Mouse (Mus musculus) ES-E14 (cell line): Measurements from ENCODE around the gene Schip1. TPM values are rescaled to one million over a fixed set of nuclear protein-coding genes. Genes with fewer than 3 reads are reported as not detected.

Source experiments
- DNase-seq: peaks from one replicate; pipeline ENCODE4 v3.0.0-alpha.2; 2013; ENCODE audit warnings: low read depth, low spot score
- H3K27ac ChIP-seq: 2 replicates; pipeline ENCODE4 v1.5.1; 2012; ENCODE audit warnings: low read depth, mild to moderate bottlenecking, low read length, moderate library complexity, mixed read lengths; ENCODE audit not compliant: poor library complexity, insufficient read depth, severe bottlenecking
- H3K36me3 ChIP-seq: 2 replicates; pipeline ENCODE4 v1.6.1; 2012; ENCODE audit warnings: mild to moderate bottlenecking, low read length, moderate library complexity, mixed read lengths; ENCODE audit not compliant: control insufficient read depth, poor library complexity, insufficient read depth, severe bottlenecking
- H3K4me1 ChIP-seq, 2 experiments: fragments of 150-350 bp in 1 of 2; sonication (generic) in 1 of 2; 2 replicates each; pipeline ENCODE4 v1.6.1; 2012; ENCODE audit warnings: low read length in 2 of 2, mild to moderate bottlenecking in 1 of 2, mixed read lengths in 1 of 2; ENCODE audit not compliant: control insufficient read depth in 2 of 2, insufficient read depth in 2 of 2, poor library complexity in 1 of 2
- H3K4me3 ChIP-seq, 2 experiments: fragments of 150-350 bp in 1 of 2; sonication (generic) in 1 of 2; 2 replicates each; pipeline ENCODE4 v1.5.1; 2012; ENCODE audit warnings: low read length in 2 of 2, low read depth in 1 of 2, mild to moderate bottlenecking in 1 of 2, mixed read lengths in 1 of 2; ENCODE audit not compliant: insufficient read depth in 1 of 2, poor library complexity in 1 of 2, severe bottlenecking in 1 of 2
- H3K9ac ChIP-seq: 2 replicates; pipeline ENCODE4 v1.6.1; 2012; ENCODE audit warnings: low read depth, mild to moderate bottlenecking, low read length, mixed read lengths; ENCODE audit not compliant: poor library complexity, insufficient read depth, severe bottlenecking
- H3K9me3 ChIP-seq: fragments of 150-350 bp; sonication (generic); 2 replicates; pipeline ENCODE4 v1.6.1; 2012; ENCODE audit warnings: low read depth, mild to moderate bottlenecking, low read length; ENCODE audit not compliant: control insufficient read depth, insufficient read depth
- CHD2 ChIP-seq: IDR thresholded peaks from 2 replicates; pipeline ENCODE4 v1.6.1; 2014; ENCODE audit warnings: mild to moderate bottlenecking, low read depth, low read length, inconsistent platforms
- HCFC1 ChIP-seq: IDR thresholded peaks from 2 replicates; pipeline ENCODE4 v1.6.1; 2012; ENCODE audit warnings: low read length, inconsistent platforms, borderline replicate concordance; ENCODE audit not compliant: insufficient read depth
- MAFK ChIP-seq: IDR thresholded peaks from 2 replicates; pipeline ENCODE4 v1.6.1; 2014; ENCODE audit warnings: mild to moderate bottlenecking, low read depth, low read length, inconsistent platforms; ENCODE audit not compliant: insufficient read depth
- ZC3H11A ChIP-seq: IDR thresholded peaks from 2 replicates; pipeline ENCODE4 v1.6.1; 2012; ENCODE audit warnings: low read depth, mild to moderate bottlenecking, inconsistent platforms, low read length, borderline replicate concordance
- ZNF384 ChIP-seq: IDR thresholded peaks from 2 replicates; pipeline ENCODE4 v1.6.1; 2012; ENCODE audit warnings: low read depth, low read length, inconsistent platforms
- in situ Hi-C, 2 experiments: fragments of 600-800 bp; cut with MboI; formaldehyde crosslinking; loops; one replicate each; pipeline ENCODE4 v1.15.1; 2025; ENCODE audit warnings: low sequenced_read_pairs in 2 of 2, inconsistent platforms in 1 of 2; ENCODE audit not compliant: unreplicated experiment in 2 of 2
- total RNA-seq: library from RNA; depleted of rRNA; stranded (reverse); fragments of 300-350 nt; gene quantifications from 2 replicates; pipeline ENCODE4 v1.2.3, GENCODE M21; 2012

The Schip1 gene
- total RNA-seq, 1 experiment, result 38.3 TPM

DNA sequence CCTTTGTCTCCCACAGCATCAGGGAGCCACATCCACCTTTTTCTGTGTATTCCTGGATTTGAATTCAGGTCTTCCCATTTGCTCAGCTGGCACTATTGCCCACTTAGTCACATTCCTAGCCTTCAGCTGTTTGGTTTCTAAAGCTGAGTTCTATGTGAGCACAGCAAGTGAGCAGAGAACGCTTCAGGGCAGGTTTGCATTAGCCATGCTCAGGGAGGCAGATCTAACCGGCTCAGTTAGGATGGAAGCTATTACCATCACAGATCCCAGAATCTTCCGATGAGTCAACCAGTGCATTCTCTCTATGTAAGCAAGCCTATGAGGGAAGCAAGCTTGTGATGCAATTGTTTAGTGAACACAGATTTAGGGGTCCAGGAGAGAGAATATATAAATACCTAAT, 320.9 kb downstream of the Schip1 start:
- H3K36me3 ChIP-seq, result no peaks in the 10 kb centered on the region
- DNase-seq, result no peak
- H3K4me3 ChIP-seq, result no peak overlapping the region
- H3K9ac ChIP-seq, result no peak overlapping the region
- H3K9me3 ChIP-seq, result no peaks in the 10 kb centered on the region
- in situ Hi-C loops, result no loop called here
- H3K27ac ChIP-seq, result no peak overlapping the region
- TF ChIP-seq ZC3H11A, result no peak
- TF ChIP-seq CHD2, result no peak
- TF ChIP-seq HCFC1, result no peak
- no peak for TF ChIP-seq MAFK
- no peak for TF ChIP-seq ZNF384
- H3K4me1 ChIP-seq, result no peaks in the 10 kb centered on the region

DNA sequence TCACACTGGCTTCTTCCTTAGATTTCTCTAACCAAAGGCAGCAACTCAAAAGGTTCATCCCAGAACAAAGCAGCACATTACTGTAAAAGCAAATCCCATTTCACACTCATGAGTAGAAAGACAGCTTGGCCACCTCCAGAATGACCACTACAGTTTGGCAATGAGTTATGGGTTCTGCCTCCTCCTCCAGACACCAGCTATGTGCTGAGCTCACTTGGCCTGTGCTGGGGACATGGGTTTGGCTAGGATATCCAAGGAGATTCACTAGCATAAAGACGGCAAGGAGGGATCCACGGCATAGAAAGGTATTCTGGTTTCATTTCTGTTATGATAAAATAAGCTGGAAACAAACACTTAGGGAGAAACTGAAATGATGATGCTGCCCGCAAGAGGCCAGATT, 323.4 kb downstream of the Schip1 start:
- H3K9me3 ChIP-seq, result no peaks in the 10 kb centered on the region
- no peaks in the 10 kb centered on the region for H3K36me3 ChIP-seq
- no peak overlapping the region for H3K27ac ChIP-seq
- TF ChIP-seq ZC3H11A (no peak), CHD2 (no peak), ZNF384 (no peak), HCFC1 (no peak)
- DNase-seq, result no peak
- H3K9ac ChIP-seq, result no peak overlapping the region
- no peak overlapping the region for H3K4me3 ChIP-seq
- no peaks in the 10 kb centered on the region for H3K4me1 ChIP-seq
- in situ Hi-C loops, result no loop called here

DNA sequence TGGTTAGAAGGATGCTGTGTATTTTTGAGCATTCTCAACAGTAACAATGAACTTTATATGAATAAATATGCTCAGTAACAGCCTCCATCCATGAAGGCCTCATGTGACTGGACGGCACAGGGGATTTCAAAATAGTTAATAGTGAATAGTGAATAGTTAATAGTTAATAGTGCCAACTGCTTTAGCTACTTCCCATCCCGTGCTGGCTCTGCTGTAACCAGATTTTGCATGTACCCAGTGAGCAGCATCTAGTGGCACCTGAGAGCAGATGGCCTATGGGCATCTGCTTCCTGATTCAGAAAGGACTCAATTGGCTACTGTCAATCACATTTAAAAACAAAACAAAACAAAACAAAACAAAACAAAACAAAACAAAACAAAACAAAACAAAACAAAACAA, 329.0 kb downstream of the Schip1 start:
- Histone ChIP-seq H3K36me3 (no peaks in the 10 kb centered on the region), H3K4me3 (no peak overlapping the region), H3K9me3 (no peaks in the 10 kb centered on the region), H3K4me1 (no peaks in the 10 kb centered on the region), H3K9ac (no peak overlapping the region), H3K27ac (no peak overlapping the region)
- in situ Hi-C loops, result no loop called here
- TF ChIP-seq MAFK (no peak), ZC3H11A (no peak), CHD2 (no peak), ZNF384 (no peak), HCFC1 (no peak)
- DNase-seq, result no peak

DNA sequence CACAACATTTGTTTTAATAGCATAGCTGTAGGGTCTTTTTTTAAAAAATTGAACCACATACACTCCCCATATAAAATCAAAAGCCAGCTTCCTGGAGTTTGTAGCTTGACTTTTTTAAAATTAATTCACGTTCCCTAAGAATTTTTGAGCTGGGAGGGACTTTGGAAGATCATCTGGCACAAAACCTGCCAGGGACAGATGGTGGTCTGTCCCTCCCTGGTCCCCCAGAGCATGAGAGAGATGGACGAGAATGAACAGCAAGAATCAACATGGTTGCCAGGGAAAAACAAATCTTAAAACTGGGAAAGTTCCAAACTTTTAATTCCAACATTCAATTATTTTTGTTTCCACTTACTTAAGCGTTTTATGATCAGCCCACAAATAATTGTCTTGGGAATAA, 334.1 kb downstream of the Schip1 start:
- no peaks in the 10 kb centered on the region for H3K4me1 ChIP-seq
- H3K9me3 ChIP-seq, result no peaks in the 10 kb centered on the region
- no peak overlapping the region for H3K9ac ChIP-seq
- no peak overlapping the region for H3K4me3 ChIP-seq
- H3K36me3 ChIP-seq, result no peaks in the 10 kb centered on the region
- no peak overlapping the region for H3K27ac ChIP-seq
- DNase-seq, result no peak
- in situ Hi-C loops, result no loop called here
- TF ChIP-seq HCFC1, result no peak

DNA sequence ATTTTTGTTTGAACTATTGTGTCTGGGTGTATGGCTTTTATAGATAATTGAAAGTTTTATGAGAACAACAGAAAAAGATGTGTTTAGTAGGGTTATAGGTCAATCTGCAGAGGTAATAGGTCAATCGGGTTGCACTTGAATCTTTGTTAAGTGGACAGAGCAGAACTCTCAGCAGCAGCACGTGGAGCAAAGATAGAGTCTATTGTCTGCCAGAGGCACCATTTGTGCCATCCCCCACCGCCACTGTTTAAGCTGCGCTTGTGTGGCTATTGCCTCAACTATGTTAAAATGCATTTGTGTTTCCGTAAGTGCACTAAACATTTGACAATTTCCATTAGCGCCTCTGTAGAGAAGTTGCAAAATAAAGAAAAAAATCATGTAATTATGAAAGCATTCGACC, 335.5 kb downstream of the Schip1 start:
- in situ Hi-C loops, result no loop called here
- TF ChIP-seq ZNF384, result no peak
- no peak for TF ChIP-seq MAFK
- TF ChIP-seq HCFC1, result no peak
- TF ChIP-seq ZC3H11A, result no peak
- TF ChIP-seq CHD2, result no peak
- no peaks in the 10 kb centered on the region for H3K4me1 ChIP-seq

More for the DNA sequence above, 335.5 kb downstream of the Schip1 start:
- H3K9me3 ChIP-seq, result no peaks in the 10 kb centered on the region
- H3K4me3 ChIP-seq, result no peak overlapping the region
- no peak for DNase-seq
- no peaks in the 10 kb centered on the region for H3K36me3 ChIP-seq
- H3K27ac ChIP-seq, result no peak overlapping the region
- H3K9ac ChIP-seq, result no peak overlapping the region
